Mouse (Mus musculus) kidney, adult 11 months (tissue): ENCODE data around the gene Cd6.

Experiments
- DNase-seq: peaks from one replicate; pipeline ENCODE4 v3.0.0; 2022

Cd6 gene

DNA sequence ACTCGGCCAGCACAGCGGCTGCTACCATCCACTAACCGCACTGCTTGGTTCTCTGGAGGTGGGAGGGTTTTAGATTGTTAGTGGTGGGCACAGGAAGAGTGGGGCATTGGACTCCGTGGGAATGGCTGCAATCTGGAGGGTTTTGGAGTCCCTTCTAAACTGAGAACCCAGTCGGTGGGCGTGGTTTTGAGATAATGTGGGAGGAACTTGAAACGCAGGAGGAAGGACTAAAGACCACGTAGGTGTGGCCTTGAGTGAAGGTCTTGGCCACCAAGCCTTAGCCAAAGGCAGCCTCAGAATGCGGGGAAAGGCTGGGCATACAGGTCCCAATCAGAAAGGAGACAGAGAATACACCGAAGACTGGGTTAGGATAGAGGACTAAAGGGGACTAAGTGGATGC, 31.3 kb downstream of the Cd6 start:
- no peak for DNase-seq

DNA sequence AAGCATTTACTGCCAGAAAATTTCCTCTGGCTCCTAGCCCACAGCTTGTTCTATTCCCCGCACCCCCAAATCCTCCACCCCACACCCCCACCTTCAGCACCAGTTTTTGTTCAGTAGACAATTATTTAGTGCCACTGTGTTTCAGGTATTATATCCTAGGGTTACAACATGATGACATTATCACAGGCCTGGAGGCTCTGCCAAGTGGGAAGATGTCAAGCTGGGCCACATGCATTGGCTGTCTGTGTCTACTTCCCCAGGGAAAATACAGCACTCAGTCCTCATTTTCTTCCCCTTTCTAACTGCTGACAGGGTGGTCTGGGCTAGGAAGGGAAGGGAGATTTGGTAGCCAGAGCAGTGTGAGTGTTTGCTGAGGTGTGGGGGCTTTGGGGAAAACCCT, 34.9 kb downstream of the Cd6 start:
- no peak for DNase-seq

DNA sequence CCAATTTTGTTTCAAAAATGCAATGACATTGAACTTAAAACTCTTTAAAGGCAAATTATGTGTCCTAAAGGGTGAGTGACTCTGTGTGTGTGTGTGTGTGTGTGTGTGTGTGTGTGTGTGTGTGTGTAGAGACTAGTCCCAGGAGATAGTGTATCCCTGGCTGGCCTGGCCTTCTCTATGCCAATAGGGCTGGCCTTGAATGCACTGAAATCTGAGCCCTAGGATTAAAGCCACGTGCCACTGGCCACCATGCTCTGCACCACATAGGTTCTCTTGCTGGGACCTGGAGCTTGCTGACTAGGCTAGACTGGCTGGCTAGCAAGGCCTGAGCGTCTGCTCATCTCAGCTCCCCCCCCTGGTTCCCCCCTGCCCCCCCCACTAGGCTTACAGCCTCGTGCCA, 36.8 kb downstream of the Cd6 start:
- DNase-seq = no peak

DNA sequence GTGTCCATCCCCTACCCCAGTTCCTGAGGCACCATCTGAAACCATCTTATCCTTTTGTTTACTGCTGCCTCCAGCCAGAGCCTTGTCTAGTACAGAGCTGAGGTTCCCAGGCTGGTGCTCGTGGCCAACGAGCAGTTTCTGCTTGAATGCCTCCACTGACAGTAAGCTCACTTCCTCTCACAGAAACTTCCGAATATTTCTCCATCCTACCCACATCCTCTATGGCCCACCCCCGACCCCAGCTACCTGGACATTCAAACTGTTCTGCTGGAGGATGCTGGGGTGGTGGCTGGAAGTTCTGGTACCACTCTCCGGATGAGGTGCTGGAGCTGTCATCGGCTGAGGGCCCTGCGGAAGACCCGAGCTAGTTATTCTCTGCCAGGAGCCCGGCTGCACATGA, 39.5 kb downstream of the Cd6 start:
- DNase-seq = no peak

DNA sequence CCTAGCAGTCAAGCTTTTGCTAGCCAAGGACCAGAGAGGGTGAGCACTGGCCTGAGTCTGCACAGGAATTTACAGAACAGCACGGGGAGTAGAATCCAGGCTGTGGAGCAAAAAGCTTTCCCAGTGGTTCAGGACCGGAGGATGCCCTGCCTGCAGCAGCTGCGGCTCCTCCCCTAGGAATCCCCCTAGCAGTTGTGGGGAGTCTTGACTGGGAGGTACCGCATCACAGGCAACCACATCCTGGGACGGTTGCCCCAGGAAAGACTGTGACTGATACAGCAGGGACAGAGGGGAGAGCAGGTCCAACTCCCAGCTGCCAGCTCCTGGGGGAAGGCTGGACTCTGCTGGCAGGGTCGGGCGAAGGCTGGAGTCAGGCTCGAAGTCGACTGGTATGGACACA, 41.6 kb downstream of the Cd6 start:
- no peak for DNase-seq

DNA sequence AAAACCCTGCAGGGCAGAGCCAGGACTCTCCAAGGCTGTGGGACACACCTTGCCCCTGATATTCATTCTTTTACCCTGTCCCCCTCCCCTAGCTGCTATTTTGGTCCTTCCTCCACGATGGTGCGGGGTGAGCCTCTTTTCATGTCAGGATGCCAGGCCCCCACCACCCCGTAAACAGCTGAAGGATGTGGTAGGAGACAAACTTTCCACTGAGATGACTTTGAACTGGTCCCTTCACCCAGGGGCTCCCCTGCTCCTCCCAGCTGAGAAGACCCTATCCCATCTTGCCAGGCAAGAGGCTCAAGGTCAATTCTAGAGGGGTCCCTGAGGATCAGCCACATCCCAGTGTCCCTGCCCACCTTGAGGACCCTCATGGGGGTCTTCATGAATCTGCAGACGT, 42.5 kb downstream of the Cd6 start:
- DNase-seq = no peak

DNA sequence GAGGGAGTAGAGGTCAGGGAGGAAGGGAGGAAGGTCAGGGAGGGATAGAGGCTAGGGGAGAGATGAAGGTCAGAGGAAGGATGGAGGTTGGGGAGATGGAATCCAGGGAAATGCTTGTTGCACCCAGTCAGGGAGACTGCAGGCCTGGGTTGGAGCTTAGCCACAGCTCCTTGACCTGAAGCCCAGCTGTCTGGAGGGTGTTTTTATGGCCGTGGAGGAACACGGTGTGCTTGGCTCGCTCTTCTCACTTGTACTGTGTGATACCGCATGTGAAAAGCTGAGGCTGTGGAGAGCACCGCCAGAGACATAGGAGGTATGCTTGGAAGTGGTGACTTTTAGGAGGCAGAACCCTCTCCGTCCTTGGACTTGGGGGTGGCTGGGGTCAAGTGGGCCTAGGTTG, 43.1 kb downstream of the Cd6 start:
- DNase-seq = no peak

DNA sequence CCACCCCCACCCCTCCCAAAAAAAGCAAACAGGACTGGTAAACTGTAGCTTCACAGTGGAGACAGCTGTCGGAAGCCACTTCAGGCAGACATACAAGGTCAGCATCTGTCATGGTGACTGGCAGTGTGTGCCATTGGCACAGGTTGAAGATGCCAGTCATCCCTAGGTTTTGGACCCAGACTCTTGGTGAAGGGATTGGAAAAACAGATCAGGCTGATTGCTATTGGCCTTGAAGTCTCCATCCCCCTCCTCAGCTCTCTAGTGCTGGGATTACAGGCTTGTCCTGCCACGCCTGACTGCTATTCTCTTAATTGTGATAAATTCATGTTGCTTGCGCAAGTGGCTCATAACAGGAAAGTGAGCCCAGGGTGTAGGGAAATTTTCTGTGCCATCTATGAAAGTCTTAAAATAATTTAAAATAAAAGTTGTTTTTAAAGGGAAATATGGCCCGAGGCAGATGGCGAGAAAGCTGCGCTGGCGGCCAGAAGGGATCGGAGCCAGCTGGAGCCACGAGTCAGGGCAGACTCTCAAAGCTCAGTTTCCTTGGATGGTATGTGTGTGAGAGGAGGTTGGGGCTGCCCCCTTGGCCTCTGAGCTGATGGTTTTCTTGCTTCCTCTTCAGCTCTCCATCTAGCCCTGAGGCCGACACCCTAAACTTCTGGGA, 44.9 kb downstream of the Cd6 start:
- DNase-seq = no peak

DNA sequence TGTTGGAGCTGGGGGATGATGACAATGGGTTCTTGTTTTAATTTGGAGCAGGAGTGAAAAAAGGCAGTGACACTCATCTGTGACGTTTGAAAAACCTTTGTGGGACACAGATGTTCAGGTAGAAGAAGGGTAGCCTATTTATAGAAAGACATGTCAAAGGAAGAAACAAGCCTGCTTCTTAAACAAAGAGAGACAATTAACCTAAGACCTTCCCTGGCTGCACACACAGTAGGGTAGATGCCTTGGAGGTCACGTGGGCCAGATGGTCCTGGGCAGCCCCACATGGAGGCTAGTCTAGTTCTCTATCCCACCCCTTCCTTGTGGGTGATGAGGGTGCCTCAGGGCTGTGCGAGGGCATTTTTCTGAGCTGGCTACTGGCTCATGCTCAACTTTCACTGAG, 45.8 kb downstream of the Cd6 start:
- DNase-seq = no peak

DNA sequence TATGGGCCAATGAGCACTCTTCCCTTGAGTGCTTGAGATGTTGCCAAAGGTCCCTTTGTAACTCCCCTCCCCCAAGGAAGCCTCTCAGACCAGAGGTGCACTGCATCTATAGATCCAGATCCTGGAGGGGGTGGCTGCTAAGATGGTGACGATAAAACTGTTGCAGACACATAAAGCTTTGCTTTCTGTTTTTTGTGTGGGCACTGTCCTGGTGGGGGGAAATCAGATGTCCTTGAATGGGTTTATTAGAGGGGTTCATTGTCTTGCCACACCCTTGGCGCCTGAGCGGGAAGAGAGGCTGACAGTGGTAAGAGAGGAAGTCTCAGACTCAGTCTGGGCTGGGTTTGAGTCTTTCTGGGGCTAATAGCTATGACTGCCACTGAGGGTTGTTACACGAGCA, 46.7 kb downstream of the Cd6 start:
- DNase-seq = no peak

DNA sequence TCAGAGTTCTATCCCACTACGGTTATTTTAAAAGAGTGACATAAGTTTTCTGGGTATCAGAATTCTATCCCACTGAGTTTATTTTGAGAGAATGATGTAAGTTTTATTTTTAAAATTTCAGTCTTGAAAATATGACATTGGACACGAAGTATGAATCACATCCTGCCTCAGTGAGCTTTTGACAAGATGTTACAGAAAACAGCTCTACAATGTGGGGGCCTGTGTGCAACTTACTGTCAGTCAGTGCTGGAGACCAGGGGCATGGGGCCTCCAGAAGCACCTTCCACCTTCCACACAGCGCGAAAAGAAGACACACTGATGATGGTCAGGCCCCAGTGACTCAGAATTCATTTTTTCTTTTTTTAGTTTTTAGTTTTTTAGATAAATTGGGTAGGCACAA, 48.2 kb downstream of the Cd6 start:
- DNase-seq = no peak

DNA sequence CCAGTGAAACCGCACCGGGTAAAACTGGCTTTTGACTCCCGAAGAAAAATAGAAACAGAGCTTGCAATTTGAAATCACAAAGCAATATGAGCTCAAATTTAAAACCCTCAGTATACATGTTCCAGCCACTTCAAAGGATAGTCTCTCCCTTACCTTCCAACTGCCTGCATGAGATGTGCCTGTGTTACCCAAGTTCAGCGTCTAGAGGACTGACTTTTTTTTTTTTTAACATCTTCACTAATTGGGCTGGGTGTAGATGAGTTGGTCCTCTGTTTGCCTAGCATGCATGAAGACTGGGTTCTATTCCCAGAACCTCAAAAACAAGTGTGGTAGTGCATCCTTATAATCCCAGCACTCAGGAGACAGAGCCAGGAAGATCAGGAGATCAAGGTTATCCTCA, 53.0 kb downstream of the Cd6 start:
- DNase-seq = no peak

DNA sequence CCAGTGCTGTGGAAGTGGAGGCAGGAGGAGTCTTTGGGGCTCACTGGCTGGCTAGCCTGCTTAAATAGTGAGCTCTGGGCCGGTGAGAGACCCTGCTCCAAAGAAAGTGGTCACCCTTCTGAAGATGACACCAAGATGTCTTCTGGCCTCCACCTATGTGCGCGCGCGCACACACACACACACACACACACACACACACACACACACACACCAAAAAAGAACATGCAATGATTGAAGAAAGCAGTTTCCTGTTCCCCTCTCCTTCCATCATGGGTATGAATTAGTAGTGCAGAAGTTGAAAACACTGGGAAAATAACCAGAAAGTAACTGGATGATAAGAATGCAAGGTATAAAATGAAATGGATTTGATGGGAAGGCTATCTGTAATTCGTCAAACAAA, 55.7 kb downstream of the Cd6 start:
- DNase-seq = no peak

DNA sequence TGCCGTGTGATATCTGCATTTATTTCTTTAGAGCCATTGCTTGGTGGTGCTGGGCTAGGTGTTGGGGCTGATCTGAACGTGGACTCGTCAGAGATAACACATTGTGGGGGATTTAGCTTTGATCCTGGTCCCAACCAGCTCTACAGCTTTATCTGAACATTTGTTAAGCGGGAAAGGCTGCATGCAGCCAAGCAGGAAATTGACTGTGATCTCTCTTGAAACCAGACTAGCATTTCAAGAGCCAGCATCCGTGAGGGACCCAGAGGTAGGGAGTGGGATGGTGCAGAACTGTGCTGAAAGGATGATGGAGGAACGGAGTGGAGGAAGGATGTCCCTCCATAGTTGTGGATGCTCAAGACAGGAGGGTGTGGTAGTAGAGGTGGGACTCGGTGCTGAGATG, 56.5 kb downstream of the Cd6 start:
- no peak for DNase-seq

DNA sequence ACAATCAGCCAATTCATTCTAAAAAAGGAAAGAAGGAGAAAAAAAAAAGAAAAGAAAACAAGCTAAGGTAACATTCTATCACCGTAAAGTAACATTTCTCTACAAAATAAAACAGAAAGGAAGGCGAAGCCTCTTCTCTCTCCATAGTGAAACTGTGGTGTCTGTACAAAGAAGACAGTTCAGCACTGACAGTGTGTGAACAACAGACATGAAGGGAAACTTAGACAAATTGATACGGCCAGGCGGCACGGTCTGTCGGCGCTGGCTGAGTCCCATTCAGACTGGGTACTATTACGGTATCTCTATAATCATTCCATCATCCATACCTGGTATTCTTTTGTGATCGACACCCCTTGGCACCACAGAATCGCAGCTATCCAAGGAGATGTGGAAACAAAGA, 57.0 kb downstream of the Cd6 start:
- DNase-seq = no peak

DNA sequence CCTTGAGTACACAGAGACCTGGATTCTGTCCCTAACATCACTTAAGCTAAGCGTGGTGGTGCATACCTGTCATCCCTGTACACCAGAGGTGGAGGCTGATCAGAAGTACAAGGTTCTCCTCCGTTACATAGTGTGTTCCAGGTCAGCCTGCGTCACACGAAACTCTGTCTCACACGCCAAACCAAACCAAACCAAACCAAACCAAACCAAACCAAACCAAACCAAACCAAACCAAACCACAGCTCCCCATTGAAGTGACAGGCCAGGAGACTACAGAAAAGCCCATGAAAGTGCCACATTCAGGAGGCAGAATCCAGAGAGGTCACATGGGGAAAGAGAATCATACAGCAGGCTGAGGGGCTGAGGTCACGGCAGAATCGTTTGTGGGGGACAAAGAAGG, 57.9 kb downstream of the Cd6 start:
- no peak for DNase-seq

DNA sequence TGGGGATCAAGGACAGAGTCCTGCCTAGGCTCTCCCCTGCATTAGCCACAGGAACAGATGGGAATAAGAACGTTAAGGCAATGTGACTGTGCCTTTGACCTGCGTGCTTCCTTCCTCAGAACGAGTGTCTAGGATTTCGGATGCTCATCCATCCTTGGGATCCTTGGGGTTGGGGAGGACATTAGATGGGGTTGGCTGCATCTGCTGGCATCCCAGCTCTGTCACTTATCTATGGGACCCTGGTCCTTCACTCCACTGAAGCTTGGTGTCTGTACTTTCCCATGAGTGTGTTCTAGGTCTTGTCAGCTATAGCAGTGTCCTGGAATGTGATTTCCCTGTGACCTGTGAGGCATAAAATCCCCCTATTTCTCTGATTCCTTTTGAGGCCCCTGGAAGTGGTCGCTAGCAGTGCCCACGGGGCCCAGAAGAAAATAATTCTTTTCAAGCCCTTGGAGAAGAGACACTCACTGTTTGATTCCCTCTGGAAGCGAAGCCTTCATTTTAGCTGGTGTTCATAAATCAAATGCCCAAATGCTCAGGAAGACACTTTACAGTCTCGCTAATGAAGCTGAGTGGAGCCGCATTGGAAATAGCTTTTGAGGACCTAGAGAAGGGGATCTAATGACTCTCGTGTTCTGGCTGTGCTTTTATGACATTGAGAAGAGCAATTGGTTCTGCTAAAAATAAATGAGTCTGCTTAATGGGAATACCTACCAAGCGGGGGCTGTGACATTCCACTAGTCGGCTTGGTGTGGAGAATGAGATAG, 60.2 kb downstream of the Cd6 start:
- DNase-seq = no peak

DNA sequence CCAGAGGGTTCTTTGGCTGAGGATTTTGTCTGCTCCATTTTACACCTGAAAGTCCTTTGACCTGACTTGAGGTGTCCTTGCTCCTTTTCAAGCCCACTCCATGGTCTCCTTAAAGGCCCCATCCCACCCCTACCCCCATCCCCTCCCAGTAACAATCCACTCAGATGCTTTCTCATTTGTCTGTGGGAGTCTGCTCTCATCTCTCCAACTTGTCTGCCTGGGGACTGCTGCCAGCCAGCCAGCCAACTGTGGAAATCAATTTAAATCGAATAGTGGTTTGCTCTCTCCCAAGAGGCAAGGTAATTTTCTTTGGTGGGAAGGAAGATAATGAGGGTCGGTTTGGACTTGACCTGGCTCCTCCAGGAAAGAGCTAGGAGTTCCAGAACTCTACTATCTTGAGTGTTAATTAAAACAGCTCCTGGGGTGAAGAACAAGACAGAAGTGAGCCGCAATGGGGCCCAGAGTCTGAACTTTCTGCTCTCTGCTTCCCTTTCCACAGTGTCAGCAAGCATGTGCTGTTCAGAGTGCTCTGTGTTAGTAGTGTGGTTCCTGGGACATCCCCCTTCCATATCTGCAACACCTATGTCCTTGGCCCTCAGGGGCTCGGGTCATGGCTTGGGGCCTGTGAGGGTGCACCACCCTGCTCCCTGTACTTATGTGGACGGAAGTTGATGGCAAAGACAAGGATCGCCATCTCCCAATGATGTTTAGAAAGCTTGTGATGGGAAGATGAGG, 61.0 kb downstream of the Cd6 start:
- no peak for DNase-seq

DNA sequence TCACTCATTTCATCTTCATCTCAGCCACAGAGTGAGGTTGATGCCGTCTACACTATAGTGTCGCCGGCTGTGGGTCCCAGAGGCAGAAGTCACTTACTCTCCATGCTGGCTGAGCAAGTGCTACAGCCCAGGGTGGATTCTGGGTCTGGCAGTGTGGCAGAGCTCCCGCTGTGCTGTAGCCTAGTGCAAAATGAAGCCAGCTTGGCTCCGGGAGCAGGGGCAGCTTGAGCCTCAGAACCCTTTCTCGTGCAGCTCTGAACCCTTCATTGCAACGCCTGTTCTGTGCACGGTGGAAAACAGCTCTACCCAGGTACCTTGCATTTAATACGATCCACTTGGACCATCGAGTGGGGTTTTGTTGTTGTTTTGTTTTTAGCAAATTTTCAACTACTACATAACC, 62.2 kb downstream of the Cd6 start:
- DNase-seq = no peak

DNA sequence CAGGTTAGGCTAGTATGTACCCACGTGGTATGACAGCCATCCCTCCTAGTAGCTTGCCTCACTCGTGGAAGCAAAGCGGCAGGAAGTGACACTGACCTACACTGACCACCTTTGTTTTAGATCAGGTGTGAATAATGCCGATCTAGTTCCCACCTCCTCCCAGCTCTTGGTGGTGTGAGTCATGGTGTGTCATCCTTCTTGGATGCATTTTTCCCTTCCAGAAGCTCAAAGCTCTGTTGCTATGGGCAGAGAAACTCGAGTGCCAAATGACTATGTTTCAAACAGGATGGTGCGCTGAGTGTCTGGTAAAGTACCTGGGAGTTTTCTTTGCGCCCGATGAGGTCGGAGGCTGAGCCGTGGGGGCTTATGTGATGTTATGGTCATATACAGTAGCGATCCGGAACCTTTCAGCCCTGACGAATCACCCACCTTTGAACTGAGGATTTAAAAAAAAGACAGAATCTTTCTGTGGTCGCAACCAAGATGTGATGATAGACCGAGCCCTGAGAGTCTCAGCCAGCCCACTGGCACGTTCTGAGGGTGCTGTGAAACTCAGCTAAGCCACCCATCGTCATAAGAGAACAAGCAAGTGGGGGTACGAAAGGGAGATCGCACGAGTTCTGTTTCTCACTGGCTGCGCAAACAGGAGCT, 66.4 kb downstream of the Cd6 start:
- no peak for DNase-seq

DNA sequence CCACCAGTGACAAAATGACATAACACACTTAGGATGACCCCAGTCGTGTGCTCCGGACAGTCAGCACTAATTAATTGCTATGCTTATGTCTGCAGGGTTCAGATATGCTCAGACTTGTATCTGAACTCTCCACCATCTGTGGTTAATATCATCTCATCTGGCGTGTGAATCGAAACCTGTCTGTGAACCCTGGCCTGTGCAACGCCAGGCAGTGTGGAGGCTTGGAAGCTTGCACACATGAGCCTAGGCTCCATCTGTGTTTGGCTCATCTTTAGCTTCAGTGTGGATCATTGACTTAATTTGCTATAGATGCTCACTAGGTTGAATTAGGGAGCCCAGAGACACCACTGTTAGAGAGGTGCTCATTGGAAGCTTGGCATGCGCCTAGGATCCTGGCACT, 67.4 kb downstream of the Cd6 start:
- DNase-seq = no peak

DNA sequence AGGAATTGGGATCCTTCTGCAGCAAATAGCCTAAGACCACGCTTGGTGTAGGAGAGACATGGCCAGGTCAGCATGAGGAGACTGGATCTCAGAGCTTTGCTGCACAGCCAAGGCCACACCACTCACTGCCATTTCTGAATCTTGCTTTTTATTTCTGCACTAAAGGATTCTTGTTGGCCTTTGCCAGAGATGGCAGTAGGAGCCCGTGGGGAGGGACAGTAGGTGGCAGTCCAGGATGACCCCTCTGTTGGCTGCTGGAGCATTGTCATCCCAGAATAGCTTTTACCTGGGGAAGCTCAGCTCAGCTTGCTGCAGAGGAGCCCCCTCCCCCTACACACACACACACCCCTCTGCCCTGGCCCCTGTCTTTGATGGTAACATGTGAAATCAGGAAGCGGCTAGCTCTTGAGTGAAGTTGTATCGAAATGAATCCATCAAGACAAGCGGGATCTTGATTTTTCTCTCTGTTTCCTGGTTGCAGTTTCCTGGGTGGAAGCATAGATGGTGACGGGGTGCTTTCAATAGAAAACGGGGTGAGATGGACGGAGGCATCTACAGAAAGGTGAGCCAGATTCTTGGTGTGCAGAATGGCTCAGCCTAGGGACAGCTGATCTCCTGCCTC, 68.0 kb downstream of the Cd6 start:
- no peak for DNase-seq
